ENCODE assay signal across 10 mouse cellular contexts in genomic region chr4:55088153-55088552, GRCm38 (mm10).
"Had no signal": no experiment of that assay in that cellular context is flagged by ENCODE, and none has a peak within 500 bp of the region (broad histone marks: within the 10 kb centered on the region; RNA-seq: fewer than 3 reads in every experiment).

No protein-coding gene starts in this region.

- ATAC-seq: lung, postnatal 0 days had no signal

- H3K36me3 ChIP-seq: liver, embryonic 15.5 days had no signal

- H3K27me3 ChIP-seq: liver, embryonic 15.5 days had no signal

- H3K9ac ChIP-seq: liver, embryonic 15.5 days had no signal

- H3K4me3 ChIP-seq: left cerebral cortex, adult 2 months; limb, embryonic 10.5 days; liver, embryonic 15.5 days had no signal

- H3K4me2 ChIP-seq: liver, embryonic 11.5 days; liver, embryonic 15.5 days had no signal

- H3K9me3 ChIP-seq: limb, embryonic 10.5 days; liver, embryonic 15.5 days had no signal

- DNase-seq: kidney, adult 8-10 months; kidney, postnatal 25 days; lung, adult 2 months; lung, postnatal 36 days; right cerebral cortex, postnatal 14 days had no signal

- H3K27ac ChIP-seq: left cerebral cortex, adult 2 months; limb, embryonic 10.5 days; liver, embryonic 15.5 days had no signal

- H3K4me1 ChIP-seq: limb, embryonic 10.5 days; liver, embryonic 15.5 days had no signal
